Mouse (Mus musculus) MEL (cell line): ENCODE results near the gene Olfr868. TPM values are rescaled to one million over a fixed set of nuclear protein-coding genes. Genes with fewer than 3 reads are reported as not detected.

Experiments
- DNase-seq: peaks from one replicate; pipeline ENCODE4 v3.0.0; 2011; ENCODE audit warnings: low read depth, low spot score
- H3K27ac ChIP-seq: 2 replicates; pipeline ENCODE4 v1.5.1; 2012; ENCODE audit warnings: low read depth, mild to moderate bottlenecking, control low read depth, low read length, moderate library complexity; ENCODE audit not compliant: control insufficient read depth
- H3K27me3 ChIP-seq, 2 experiments: fragments of 150-350 bp in 1 of 2; sonication (generic) in 1 of 2; 2 replicates each; pipeline ENCODE4 v1.6.1; 2012; ENCODE audit warnings: low read length in 2 of 2, mild to moderate bottlenecking in 2 of 2, improper control_type of control experiment in 1 of 2, moderate library complexity in 1 of 2; ENCODE audit not compliant: insufficient read depth in 2 of 2, control insufficient read depth in 1 of 2
- H3K36me3 ChIP-seq, 2 experiments: 2 replicates each; pipeline ENCODE4 v1.6.1; 2012 to 2014; ENCODE audit warnings: low read length in 2 of 2, improper control_type of control experiment in 1 of 2, inconsistent platforms in 1 of 2, mild to moderate bottlenecking in 1 of 2; ENCODE audit not compliant: insufficient read depth in 2 of 2, control insufficient read depth in 1 of 2
- H3K4me1 ChIP-seq, 2 experiments: fragments of 150-350 bp in 1 of 2; sonication (generic) in 1 of 2; 2 replicates each; pipeline ENCODE4 v1.6.1; 2012; ENCODE audit warnings: low read length in 2 of 2, improper control_type of control experiment in 1 of 2, mild to moderate bottlenecking in 1 of 2; ENCODE audit not compliant: insufficient read depth in 2 of 2, control insufficient read depth in 1 of 2
- H3K4me3 ChIP-seq, 2 experiments: fragments of 150-350 bp in 1 of 2; sonication (generic) in 1 of 2; 2 replicates each; pipeline ENCODE4 v1.5.1; 2012; ENCODE audit warnings: low read depth in 2 of 2, low read length in 2 of 2, mild to moderate bottlenecking in 2 of 2, moderate library complexity in 2 of 2, control low read depth in 1 of 2, improper control_type of control experiment in 1 of 2; ENCODE audit not compliant: control insufficient read depth in 1 of 2, insufficient read depth in 1 of 2
- H3K79me2 ChIP-seq: 2 replicates; pipeline ENCODE4 v1.6.1; 2012; ENCODE audit warnings: mild to moderate bottlenecking, low read length, moderate library complexity; ENCODE audit not compliant: control insufficient read depth, poor library complexity, insufficient read depth
- H3K9ac ChIP-seq: 2 replicates; pipeline ENCODE4 v1.6.1; 2012; ENCODE audit warnings: low read depth, mild to moderate bottlenecking, control low read depth, low read length, moderate library complexity; ENCODE audit not compliant: control insufficient read depth, poor library complexity, severe bottlenecking
- H3K9me3 ChIP-seq: fragments of 150-350 bp; sonication (generic); replicated peaks from 2 replicates; pipeline ENCODE4 v1.6.1; 2012; ENCODE audit warnings: mild to moderate bottlenecking, low read length, improper control_type of control experiment, moderate library complexity; ENCODE audit not compliant: insufficient read depth
- CHD1 ChIP-seq: IDR thresholded peaks from 2 replicates; pipeline ENCODE4 v1.6.1; 2012; ENCODE audit warnings: low read depth, mild to moderate bottlenecking, inconsistent platforms, low read length, improper control_type of control experiment
- CHD2 ChIP-seq: IDR thresholded peaks from 2 replicates; pipeline ENCODE4 v1.6.1; 2011; ENCODE audit warnings: low read length, improper control_type of control experiment
- CTCF ChIP-seq, 3 experiments: IDR thresholded peaks in 2 of 3; conservative IDR thresholded peaks in 1 of 3; 2 replicates each; pipeline ENCODE4 v1.5.1; 2011 to 2012; ENCODE audit warnings: low read length in 3 of 3, low read depth in 2 of 3, mild to moderate bottlenecking in 2 of 3, improper control_type of control experiment in 1 of 3, inconsistent platforms in 1 of 3, mixed read lengths in 1 of 3, moderate library complexity in 1 of 3; ENCODE audit not compliant: control insufficient read depth in 1 of 3, insufficient read depth in 1 of 3, poor library complexity in 1 of 3, severe bottlenecking in 1 of 3
- E2F4 ChIP-seq: IDR thresholded peaks from 2 replicates; pipeline ENCODE4 v1.6.1; 2011; ENCODE audit warnings: low read depth, low read length, improper control_type of control experiment, borderline replicate concordance
- EP300 ChIP-seq, 2 experiments: IDR thresholded peaks; 2 replicates each; pipeline ENCODE4 v1.6.1; 2011; ENCODE audit warnings: improper control_type of control experiment in 2 of 2, low read length in 2 of 2, low read depth in 1 of 2, mild to moderate bottlenecking in 1 of 2
- ETS1 ChIP-seq: IDR thresholded peaks from 2 replicates; pipeline ENCODE4 v1.6.1; 2012; ENCODE audit warnings: low read depth, mild to moderate bottlenecking, inconsistent platforms, low read length, improper control_type of control experiment, moderate library complexity
- GATA1 ChIP-seq: IDR thresholded peaks from 2 replicates; pipeline ENCODE4 v1.6.1; 2011; ENCODE audit warnings: low read depth, low read length, improper control_type of control experiment
- HCFC1 ChIP-seq: IDR thresholded peaks from 2 replicates; pipeline ENCODE4 v1.6.1; 2012; ENCODE audit warnings: low read depth, mild to moderate bottlenecking, inconsistent platforms, low read length, improper control_type of control experiment, moderate library complexity
- JUND ChIP-seq: IDR thresholded peaks from 2 replicates; pipeline ENCODE4 v1.6.1; 2011; ENCODE audit warnings: low read depth, mild to moderate bottlenecking, improper control_type of control experiment, low read length
- MAFK ChIP-seq: IDR thresholded peaks from 2 replicates; pipeline ENCODE4 v1.6.1; 2011; ENCODE audit warnings: low read depth, mild to moderate bottlenecking, low read length, improper control_type of control experiment, borderline replicate concordance
- MAX ChIP-seq: IDR thresholded peaks from 2 replicates; pipeline ENCODE4 v1.6.1; 2011; ENCODE audit warnings: low read length, improper control_type of control experiment
- MAZ ChIP-seq: IDR thresholded peaks from 2 replicates; pipeline ENCODE4 v1.6.1; 2012; ENCODE audit warnings: low read depth, mild to moderate bottlenecking, inconsistent platforms, low read length, improper control_type of control experiment
- MEF2A ChIP-seq: IDR thresholded peaks from 2 replicates; pipeline ENCODE4 v1.6.1; 2014; ENCODE audit warnings: low read depth, mild to moderate bottlenecking, inconsistent platforms, low read length, improper control_type of control experiment; ENCODE audit not compliant: poor library complexity, insufficient replicate concordance, severe bottlenecking; ENCODE audit errors: extremely low read depth
- MXI1 ChIP-seq: IDR thresholded peaks from 2 replicates; pipeline ENCODE4 v1.6.1; 2011; ENCODE audit warnings: mild to moderate bottlenecking, low read depth, low read length, improper control_type of control experiment
- MYB ChIP-seq: IDR thresholded peaks from 2 replicates; pipeline ENCODE4 v1.6.1; 2011; ENCODE audit warnings: mild to moderate bottlenecking, low read depth, low read length, improper control_type of control experiment
- MYC ChIP-seq: IDR thresholded peaks from 2 replicates; pipeline ENCODE4 v1.6.1; 2011; ENCODE audit warnings: low read depth, mild to moderate bottlenecking, low read length, improper control_type of control experiment, moderate library complexity
- NELFE ChIP-seq: IDR thresholded peaks from 2 replicates; pipeline ENCODE4 v1.6.1; 2011; ENCODE audit warnings: low read depth, low read length, improper control_type of control experiment
- POLR2AphosphoS2 ChIP-seq: IDR thresholded peaks from 2 replicates; pipeline ENCODE4 v1.6.1; 2011; ENCODE audit warnings: low read length, improper control_type of control experiment
- POLR2AphosphoS5 ChIP-seq: IDR thresholded peaks from 2 replicates; pipeline ENCODE4 v1.6.1; 2012; ENCODE audit warnings: low read depth, borderline replicate concordance, mild to moderate bottlenecking, inconsistent platforms, low read length, moderate library complexity, mixed read lengths
- RAD21 ChIP-seq: IDR thresholded peaks from 2 replicates; pipeline ENCODE4 v1.6.1; 2011; ENCODE audit warnings: mild to moderate bottlenecking, low read depth, low read length, improper control_type of control experiment
- RCOR1 ChIP-seq: IDR thresholded peaks from 2 replicates; pipeline ENCODE4 v1.6.1; 2012; ENCODE audit warnings: low read depth, mild to moderate bottlenecking, inconsistent platforms, low read length, improper control_type of control experiment
- TAL1 ChIP-seq: IDR thresholded peaks from 2 replicates; pipeline ENCODE4 v1.6.1; 2012; ENCODE audit warnings: mild to moderate bottlenecking, inconsistent platforms, low read length, moderate library complexity, mixed read lengths
- TBP ChIP-seq: IDR thresholded peaks from 2 replicates; pipeline ENCODE4 v1.8.0; 2011; ENCODE audit warnings: low read depth, low read length, improper control_type of control experiment
- UBTF ChIP-seq: IDR thresholded peaks from 2 replicates; pipeline ENCODE4 v1.6.1; 2012; ENCODE audit warnings: low read depth, mild to moderate bottlenecking, inconsistent platforms, low read length, improper control_type of control experiment, moderate library complexity, borderline replicate concordance; ENCODE audit not compliant: insufficient read depth
- USF1 ChIP-seq: IDR thresholded peaks from 2 replicates; pipeline ENCODE4 v1.6.1; 2014; ENCODE audit warnings: low read depth, mild to moderate bottlenecking, inconsistent platforms, low read length, improper control_type of control experiment, moderate library complexity
- USF2 ChIP-seq, 2 experiments: IDR thresholded peaks; 2 replicates each; pipeline ENCODE4 v1.6.1; 2011 to 2012; ENCODE audit warnings: improper control_type of control experiment in 2 of 2, low read length in 2 of 2, borderline replicate concordance in 1 of 2, inconsistent platforms in 1 of 2, low read depth in 1 of 2, mild to moderate bottlenecking in 1 of 2; ENCODE audit not compliant: insufficient read depth in 1 of 2
- ZKSCAN1 ChIP-seq: IDR thresholded peaks from 2 replicates; pipeline ENCODE4 v1.6.1; 2012; ENCODE audit warnings: low read depth, mild to moderate bottlenecking, inconsistent platforms, low read length, improper control_type of control experiment, moderate library complexity
- ZMIZ1 ChIP-seq: IDR thresholded peaks from 2 replicates; pipeline ENCODE4 v1.6.1; 2012; ENCODE audit warnings: low read depth, mild to moderate bottlenecking, inconsistent platforms, low read length, improper control_type of control experiment, moderate library complexity
- ZNF384 ChIP-seq: IDR thresholded peaks from 2 replicates; pipeline ENCODE4 v1.6.1; 2012; ENCODE audit warnings: low read depth, mild to moderate bottlenecking, inconsistent platforms, low read length, improper control_type of control experiment
- polyA plus RNA-seq, 2 experiments: library from polyadenylated mRNA; stranded (reverse) in 1 of 2; unstranded in 1 of 2; fragments of >175 nt in 1 of 2; fragments of >200 nt in 1 of 2; gene quantifications; 2 replicates each; pipeline versions ENCODE4 v1.2.1 to v1.2.4; 2012; ENCODE audit warnings: low replicate concordance in 2 of 2, low read depth in 1 of 2; ENCODE audit not compliant: insufficient read length in 2 of 2, insufficient read depth in 1 of 2, missing spikeins in 1 of 2
- total RNA-seq: library from RNA; depleted of rRNA; stranded (reverse); fragments of 300-350 nt; gene quantifications from 2 replicates; pipeline ENCODE4 v1.2.3, GENCODE M21; 2012

Gene Olfr868
- total and polyA plus RNA-seq, 3 experiments: not detected

DNA sequence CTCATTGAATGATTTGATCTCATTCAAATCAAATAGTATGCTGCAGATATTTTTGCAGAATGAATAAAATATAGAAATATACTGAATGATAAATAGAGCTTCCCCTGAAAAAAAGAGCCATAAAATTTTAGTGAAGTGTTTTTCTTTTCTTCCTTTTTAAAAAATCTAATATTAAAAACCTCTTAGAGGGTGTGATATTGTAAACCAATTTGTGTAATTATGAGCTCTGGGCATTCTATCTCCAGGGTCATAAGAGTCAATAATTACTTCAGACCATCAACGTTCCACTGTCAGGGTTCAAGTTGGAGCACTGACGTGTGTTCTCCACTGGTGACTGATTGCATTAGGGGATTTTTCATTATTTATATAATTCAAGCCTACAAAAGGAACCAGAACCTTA lies 30.3 kb downstream of the Olfr868 start, which contains the start of gene Olfr869:
Olfr869 (plus strand) TSS at position 301 of the 400 bp plus-strand sequence.
- H3K36me3 ChIP-seq: no peaks in the 10 kb centered on the region
- no peak for TF ChIP-seq E2F4
- no peak for TF ChIP-seq ZNF384
- TF ChIP-seq RAD21: no peak
- TF ChIP-seq POLR2AphosphoS5: no peak
- no peak for TF ChIP-seq TAL1
- TF ChIP-seq CHD1: no peak
- TF ChIP-seq NELFE: no peak
- no peak for TF ChIP-seq MAX
- TF ChIP-seq JUND: no peak
- TF ChIP-seq RCOR1: no peak
- TF ChIP-seq UBTF: no peak
- TF ChIP-seq ZKSCAN1: no peak
- no peak for TF ChIP-seq USF2 (IDR thresholded peaks at IDR 0.05; ENCODE audit: borderline replicate concordance in 1 of 2, insufficient read depth in 1 of 2, low read depth in 1 of 2, low read length in 2 of 2)
- TF ChIP-seq CHD2: no peak
- no peak for TF ChIP-seq MYB
- TF ChIP-seq MAZ: no peak
- no peak for TF ChIP-seq CTCF (IDR thresholded peaks at IDR 0.05 in 2 of 3, conservative IDR thresholded peaks at IDR 0.05 in 1 of 3; ENCODE audit: control insufficient read depth in 1 of 3, insufficient read depth in 1 of 3, low read depth in 2 of 3, low read length in 3 of 3, poor library complexity in 1 of 3, severe bottlenecking in 1 of 3)
- TF ChIP-seq, all 39 proteins: peak for 0
- H3K27ac ChIP-seq: no peak within 1 kb of the TSS
- peaks cover 0 to 3% of the 10 kb centered on the region in 2 experiments; a peak in 1 of 4 replicates for H3K27me3 ChIP-seq
- no peak within 1 kb of the TSS for H3K4me3 ChIP-seq
- no peaks in the 10 kb centered on the region for H3K9me3 ChIP-seq
- no peaks in the 10 kb centered on the region for H3K4me1 ChIP-seq
- no peak for DNase-seq
- H3K79me2 ChIP-seq: no peaks in the 10 kb centered on the region
- no peak within 1 kb of the TSS for H3K9ac ChIP-seq

DNA sequence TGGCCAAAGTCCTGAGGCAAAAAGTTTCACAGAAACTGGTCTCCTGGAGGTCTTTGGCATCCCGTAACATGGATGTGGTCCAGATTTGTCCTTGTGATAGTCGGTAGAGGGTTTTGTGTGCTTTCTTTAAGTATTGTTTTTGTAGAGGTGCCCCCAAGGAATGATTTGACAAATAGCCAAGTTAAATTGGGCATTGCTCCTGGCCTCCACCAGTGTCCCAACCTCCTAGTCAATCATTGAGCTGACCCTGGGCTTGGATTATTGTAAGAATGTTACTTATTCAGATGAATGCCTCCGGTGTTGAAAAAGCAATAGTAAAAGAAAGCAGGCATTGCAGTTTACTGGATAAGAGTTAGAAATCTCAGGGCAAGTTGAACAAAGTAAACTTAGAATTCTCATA lies 51.3 kb downstream of the Olfr868 start:
- H3K4me3 ChIP-seq: no peak overlapping the region
- no peaks in the 10 kb centered on the region for H3K9me3 ChIP-seq
- H3K27ac ChIP-seq: no peak overlapping the region
- TF ChIP-seq NELFE (no peak), MYB (no peak), POLR2AphosphoS5 (no peak), ETS1 (no peak), TBP (no peak), GATA1 (no peak), MEF2A (no peak), ZNF384 (no peak), ZMIZ1 (no peak), MAFK (no peak), POLR2AphosphoS2 (no peak), MAZ (no peak), RAD21 (no peak), USF1 (no peak), HCFC1 (no peak), EP300 (IDR thresholded peaks at IDR 0.05; ENCODE audit: low read depth in 1 of 2, low read length in 2 of 2) (no peak), MXI1 (no peak), CTCF (IDR thresholded peaks at IDR 0.05 in 2 of 3, conservative IDR thresholded peaks at IDR 0.05 in 1 of 3; ENCODE audit: control insufficient read depth in 1 of 3, insufficient read depth in 1 of 3, low read depth in 2 of 3, low read length in 3 of 3, poor library complexity in 1 of 3, severe bottlenecking in 1 of 3) (no peak), MYC (no peak)
- TF ChIP-seq, all 39 proteins: peak for 0
- no peak for DNase-seq
- Histone ChIP-seq H3K4me1 (no peaks in the 10 kb centered on the region), H3K9ac (no peak overlapping the region), H3K36me3 (no peaks in the 10 kb centered on the region), H3K27me3 (no peaks in the 10 kb centered on the region; a peak in 1 of 4 replicates), H3K79me2 (no peaks in the 10 kb centered on the region)
